Mouse (Mus musculus): ENCODE measurements at regions not wholly inside any gene's neighbourhood (a gene's known extent, or its start where the extent isn't known, plus 50 kb on each side); places are given as distances from the start of the nearest gene placed in this dataset.

DNA sequence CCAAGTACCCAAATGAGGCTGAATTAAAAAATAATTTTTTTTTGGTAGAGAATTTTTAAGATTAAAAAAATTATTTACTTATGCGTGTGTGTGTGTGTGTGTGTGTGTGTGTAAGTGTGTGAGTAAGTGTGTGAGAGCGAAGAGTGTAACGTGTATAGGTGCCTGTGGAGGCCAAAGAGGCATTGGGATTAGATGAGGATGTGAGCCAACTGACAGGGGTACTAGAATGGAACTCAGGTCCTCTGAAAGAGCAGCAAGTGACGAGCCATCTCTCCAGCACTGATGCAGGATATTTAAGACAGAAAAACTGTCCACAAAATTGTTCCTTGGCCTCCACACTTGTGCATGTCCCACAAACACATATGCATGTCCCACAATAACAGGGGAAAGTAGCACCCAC lies 121.0 kb downstream of the Qrsl1 start:
- no peak for TF ChIP-seq CTCF (IDR thresholded peaks at IDR 0.05; ENCODE audit: control insufficient read depth, insufficient read depth, low read length)
- no peak for TF ChIP-seq POLR2A (IDR thresholded peaks at IDR 0.05; ENCODE audit: borderline replicate concordance, control insufficient read depth, low read depth, low read length)

All from bone marrow, adult 2 months (tissue).